15 mouse cellular contexts compared by ENCODE assay signal in the genomic region with DNA sequence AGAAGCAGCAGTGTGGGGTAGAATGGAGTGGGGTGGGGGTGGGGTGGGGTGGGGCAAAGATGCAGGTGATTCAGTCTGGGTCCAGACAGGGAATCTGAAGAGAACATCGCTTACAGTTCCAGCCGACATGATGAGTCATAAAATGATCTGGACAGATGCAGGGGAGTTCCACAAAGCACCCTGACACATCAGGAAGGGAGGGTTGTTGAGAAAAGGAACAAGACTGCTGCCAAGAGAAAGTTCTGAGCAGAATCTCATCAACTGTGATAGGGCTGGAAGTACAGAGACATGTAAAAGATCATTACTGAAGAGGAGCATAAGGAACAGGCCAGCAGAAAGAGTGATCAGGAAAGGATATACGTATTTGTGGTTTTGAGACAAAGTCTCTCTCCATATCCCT. TPM values are rescaled to one million over a fixed set of nuclear protein-coding genes. Genes with fewer than 3 reads are reported as not detected.
A peak's percentile ranks its signal among the peaks of the same experiment; 100 is the strongest.
DNase-seq lines count a peak whose midpoint lies in the region; ATAC-seq and TF ChIP-seq lines count a peak whose summit lies in the region.
"Not testable (repeated sequence)": the region's sequence is repeated elsewhere in the genome, so short reads cannot be mapped to it uniquely, and the experiment has no call there.
"Had no signal": no experiment of that assay in that cellular context is flagged by ENCODE, and none has a peak within 500 bp of the region (broad histone marks: within the 10 kb centered on the region; RNA-seq: fewer than 3 reads in every experiment).

No protein-coding gene starts in this region.

- not testable (repeated sequence) for TF ChIP-seq POLR2A in embryonic fibroblast, embryonic 13.5 days (IDR thresholded peaks at IDR 0.05; ENCODE audit: low read depth, low read length)

- not testable (repeated sequence) for H3K4me3 ChIP-seq in C2C12 (ENCODE audit: insufficient read depth, poor library complexity, severe bottlenecking); embryonic fibroblast, embryonic 13.5 days (ENCODE audit: insufficient read depth, low read length)

- H3K36me3 ChIP-seq in C2C12 (ENCODE audit: control insufficient read depth, insufficient read depth) = not testable (repeated sequence)

- peak; percentile 75 for DNase-seq in 3T3-L1 (ENCODE audit: low read depth, low spot score)
- not testable (repeated sequence) for DNase-seq in Patski (ENCODE audit: low read depth, low spot score)
- DNase-seq in heart, adult 11 months = peak; percentile 67

- peak overlapping the region; percentile 94 for H3K27ac ChIP-seq in embryonic fibroblast, embryonic 13.5 days (ENCODE audit: insufficient read depth, low read length)

- H3K79me2 ChIP-seq in C2C12 (ENCODE audit: control insufficient read depth, insufficient read depth) = not testable (repeated sequence)

- not testable (repeated sequence) for H3K27me3 ChIP-seq in C2C12 (ENCODE audit: control insufficient read depth, insufficient read depth, insufficient read length); Patski

- CTCF ChIA-PET in Patski (lab: Charles Lee) = interaction anchor here (1.5 kb wide), 1 partner anchor 14 kb away, joined by 3 read pairs; no protein-coding TSS in a partner anchor

- TF ChIP-seq CTCF in C2C12 (IDR thresholded peaks at IDR 0.05; ENCODE audit: control insufficient read depth, insufficient read depth, insufficient read length); Patski (IDR thresholded peaks at IDR 0.05); embryonic fibroblast, embryonic 13.5 days (IDR thresholded peaks at IDR 0.05; ENCODE audit: borderline replicate concordance, insufficient read depth, low read length): not testable (repeated sequence)

- not testable (repeated sequence) for H3K79me3 ChIP-seq in C2C12 (ENCODE audit: low read depth)

- POLR2A ChIA-PET in Patski (lab: Charles Lee) = not testable (repeated sequence)

- peak; percentile 15 for ATAC-seq in Patski

- not testable (repeated sequence) for H3K4me1 ChIP-seq in embryonic fibroblast, embryonic 13.5 days (ENCODE audit: control insufficient read depth, insufficient read depth, low read length)

- in situ Hi-C loops in Patski (cut with MboI; ENCODE audit: low pct_unique_long_range_greater_than_20kb) = loop anchor here (5.0 kb wide), 1 partner anchor 194 kb away; no protein-coding TSS in a partner anchor

- H3ac ChIP-seq in C2C12 (ENCODE audit: control insufficient read depth, insufficient read length, low read depth) = not testable (repeated sequence)

TF ChIP-seq in C2C12, 6 proteins besides CTCF, POLR2A, EP300 and RAD21:
- peak; percentile 34 for TF ChIP-seq MYOD1 (IDR thresholded peaks at IDR 0.05; ENCODE audit: control insufficient read depth, insufficient read length, low read depth)

RNA-seq across cellular contexts. Expression of gene Als2cr12, which starts 32.4 kb away (rescaled TPM):
- 0.23 TPM for polyA plus RNA-seq in C2C12 (2012; fragmentation: generic; extraction: Trizol)
- polyA plus RNA-seq in Patski (2021) = 0.24 TPM
- polyA plus RNA-seq in embryonic fibroblast, embryonic 13.5 days (2011; ENCODE audit: insufficient read length, low read depth, missing spikeins) = 0.55 TPM in 1 of 2 replicates, not detected in the other
- polyA plus RNA-seq: adrenal gland, adult 2 months; cerebellum, adult 2 months; cortical plate, adult 2 months; embryonic facial prominence, embryonic 10.5 days; embryonic facial prominence, embryonic 12.5 days; erythroblast, embryonic 14.5 days; forebrain, embryonic 10.5 days; forebrain, embryonic 12.5 days; forebrain, embryonic 14.5 days; forebrain, embryonic 16.5 days had no signal

RNA-seq across cellular contexts. Expression of gene Cflar, which starts 47.9 kb away (rescaled TPM):
- polyA plus RNA-seq in C2C12 (2012; fragmentation: generic; extraction: Trizol) (23.6 TPM), Patski (2021) (73.1 TPM)
- polyA plus RNA-seq in embryonic fibroblast, embryonic 13.5 days (2011; ENCODE audit: insufficient read length, low read depth, missing spikeins) = 51.2 and 68.0 TPM in 2 replicates
